Mouse (Mus musculus) stomach, postnatal 0 days (tissue): ENCODE measurements around the gene Hoxc4.

Experiments used
- CTCF ChIP-seq: IDR thresholded peaks from 2 replicates; pipeline ENCODE4 v1.5.1; 2016; ENCODE audit warnings: antibody characterized with exemption, low read depth, mild to moderate bottlenecking, moderate library complexity
- EP300 ChIP-seq: optimal IDR thresholded peaks from 2 replicates; pipeline ENCODE3; 2016; ENCODE audit warnings: antibody characterized with exemption

- TF ChIP-seq CTCF, result no peak
- no peak for TF ChIP-seq EP300
Measured at GRCm38 (mm10) chr15:103083598-103083997, 64.9 kb downstream of the Hoxc4 start.
